Mouse (Mus musculus) liver, postnatal 0 days (tissue): ENCODE data around the gene Ap1m2.

Experiments used
- CTCF ChIP-seq: sonication (generic); IDR thresholded peaks from 2 replicates; pipeline ENCODE4 v1.5.1; 2016; ENCODE audit warnings: antibody characterized with exemption, low read depth
- EP300 ChIP-seq: IDR thresholded peaks from 2 replicates; pipeline ENCODE4 v1.6.1; 2016; ENCODE audit warnings: antibody characterized with exemption, low read depth, mild to moderate bottlenecking

GRCm38 (mm10) chr9:21351702-21352377 lies 39.7 kb upstream of the Ap1m2 start:
- TF ChIP-seq CTCF (no peak), EP300 (no peak)
